Mouse (Mus musculus): Measurements from ENCODE around the gene Slamf1. TPM values are rescaled to one million over a fixed set of nuclear protein-coding genes. Genes with fewer than 3 reads are reported as not detected.

Slamf1 gene
- polyA plus RNA-seq, 1 experiment from 2014 or later = 0.16 TPM

GRCm38 (mm10) chr1:171816991-171817390, 50.1 kb downstream of the Slamf1 start:
- H3K36me3 ChIP-seq = no peaks in the 10 kb centered on the region
- H3K9ac ChIP-seq = no peak overlapping the region
- no peaks in the 10 kb centered on the region for H3K27me3 ChIP-seq
- ATAC-seq (ENCODE audit: low FRiP score, low read depth) = no peak
- no peak overlapping the region for H3K4me2 ChIP-seq
- no peak overlapping the region for H3K27ac ChIP-seq (replicated peaks)
- no peaks in the 10 kb centered on the region for H3K4me1 ChIP-seq (replicated peaks)
- no peak overlapping the region for H3K4me3 ChIP-seq
- no peaks in the 10 kb centered on the region for H3K9me3 ChIP-seq
- WGBS = 88% methylated on average over 4 of the region's 4 CpGs

GRCm38 (mm10) chr1:171821331-171821730, 54.4 kb downstream of the Slamf1 start:
- Histone ChIP-seq H3K36me3 (no peaks in the 10 kb centered on the region), H3K4me3 (no peak overlapping the region), H3K4me2 (no peak overlapping the region), H3K9me3 (no peaks in the 10 kb centered on the region), H3K4me1 (replicated peaks) (no peaks in the 10 kb centered on the region), H3K27me3 (no peaks in the 10 kb centered on the region), H3K27ac (replicated peaks) (no peak overlapping the region), H3K9ac (no peak overlapping the region)
- no peak for ATAC-seq (ENCODE audit: low FRiP score, low read depth)
- WGBS = 17% methylated on average over 1 of the region's 1 CpGs

GRCm38 (mm10) chr1:171825462-171825861, 58.5 kb downstream of the Slamf1 start:
- no peak for ATAC-seq (ENCODE audit: low FRiP score, low read depth)
- 34% methylated on average over 4 of the region's 4 CpGs for WGBS

GRCm38 (mm10) chr1:171826164-171826563, 59.2 kb downstream of the Slamf1 start:
- Histone ChIP-seq H3K4me3 (no peak overlapping the region), H3K36me3 (no peaks in the 10 kb centered on the region), H3K27me3 (no peaks in the 10 kb centered on the region), H3K4me1 (replicated peaks) (no peaks in the 10 kb centered on the region), H3K9ac (no peak overlapping the region), H3K4me2 (no peak overlapping the region), H3K9me3 (no peaks in the 10 kb centered on the region), H3K27ac (replicated peaks) (no peak overlapping the region)
- ATAC-seq (ENCODE audit: low FRiP score, low read depth) = no peak

More at GRCm38 (mm10) chr1:171825462-171825861, 58.5 kb downstream of the Slamf1 start:
- H3K4me2 ChIP-seq = no peak overlapping the region
- no peak overlapping the region for H3K4me3 ChIP-seq
- no peaks in the 10 kb centered on the region for H3K4me1 ChIP-seq (replicated peaks)
- no peak overlapping the region for H3K27ac ChIP-seq (replicated peaks)
- H3K9me3 ChIP-seq = no peaks in the 10 kb centered on the region
- H3K27me3 ChIP-seq = no peaks in the 10 kb centered on the region
- no peak overlapping the region for H3K9ac ChIP-seq
- H3K36me3 ChIP-seq = no peaks in the 10 kb centered on the region

- Histone ChIP-seq H3K9ac (no peak overlapping the region), H3K9me3 (no peaks in the 10 kb centered on the region), H3K36me3 (no peaks in the 10 kb centered on the region), H3K4me3 (no peak overlapping the region), H3K4me2 (no peak overlapping the region), H3K4me1 (replicated peaks) (no peaks in the 10 kb centered on the region), H3K27me3 (no peaks in the 10 kb centered on the region), H3K27ac (replicated peaks) (no peak overlapping the region)
- ATAC-seq (ENCODE audit: low FRiP score, low read depth) = no peak
These were observed 60.7 kb downstream of the Slamf1 start for GRCm38 (mm10) chr1:171827674-171828073.

GRCm38 (mm10) chr1:171839488-171839887, 72.6 kb downstream of the Slamf1 start, which contains the start of gene Cd84:
Gene Cd84, plus strand, starts transcription at chr1:171839697.
- no peaks in the 10 kb centered on the region for H3K27me3 ChIP-seq
- 95% methylated on average over 3 of the region's 3 CpGs for WGBS
- no peak within 1 kb of the TSS for H3K27ac ChIP-seq (replicated peaks)
- no peak within 1 kb of the TSS for H3K4me3 ChIP-seq
- no peaks in the 10 kb centered on the region for H3K36me3 ChIP-seq
- ATAC-seq (ENCODE audit: low FRiP score, low read depth) = no peak
- no peak within 1 kb of the TSS for H3K9ac ChIP-seq
- H3K4me1 ChIP-seq (replicated peaks) = no peaks in the 10 kb centered on the region
- H3K9me3 ChIP-seq = no peaks in the 10 kb centered on the region
- no peak within 1 kb of the TSS for H3K4me2 ChIP-seq

GRCm38 (mm10) chr1:171840450-171841023, 73.6 kb downstream of the Slamf1 start:
- Histone ChIP-seq H3K4me2 (no peak overlapping the region), H3K4me1 (replicated peaks) (no peaks in the 10 kb centered on the region), H3K27ac (replicated peaks) (no peak overlapping the region), H3K9ac (no peak overlapping the region), H3K4me3 (no peak overlapping the region), H3K36me3 (no peaks in the 10 kb centered on the region), H3K9me3 (no peaks in the 10 kb centered on the region), H3K27me3 (no peaks in the 10 kb centered on the region)
- no peak for ATAC-seq (ENCODE audit: low FRiP score, low read depth)
- 91% methylated on average over 4 of the region's 4 CpGs for WGBS

- Histone ChIP-seq H3K36me3 (no peaks in the 10 kb centered on the region), H3K27ac (replicated peaks) (no peak overlapping the region), H3K4me1 (replicated peaks) (no peaks in the 10 kb centered on the region), H3K9me3 (no peaks in the 10 kb centered on the region), H3K4me2 (no peak overlapping the region), H3K27me3 (no peaks in the 10 kb centered on the region), H3K9ac (no peak overlapping the region), H3K4me3 (no peak overlapping the region)
- 78% methylated on average over 5 of the region's 5 CpGs for WGBS
- no peak for ATAC-seq (ENCODE audit: low FRiP score, low read depth)
These were observed 78.3 kb downstream of the Slamf1 start for GRCm38 (mm10) chr1:171845035-171845754.

GRCm38 (mm10) chr1:171848201-171848600, 81.3 kb downstream of the Slamf1 start:
- no peaks in the 10 kb centered on the region for H3K27me3 ChIP-seq
- no peaks in the 10 kb centered on the region for H3K9me3 ChIP-seq
- H3K27ac ChIP-seq (replicated peaks) = no peak overlapping the region
- H3K4me1 ChIP-seq (replicated peaks) = no peaks in the 10 kb centered on the region
- H3K36me3 ChIP-seq = no peaks in the 10 kb centered on the region
- no peak for ATAC-seq (ENCODE audit: low FRiP score, low read depth)
- no peak overlapping the region for H3K9ac ChIP-seq
- H3K4me3 ChIP-seq = no peak overlapping the region
- no peak overlapping the region for H3K4me2 ChIP-seq

- no peaks in the 10 kb centered on the region for H3K27me3 ChIP-seq
- no peak overlapping the region for H3K4me2 ChIP-seq
- no peak overlapping the region for H3K9ac ChIP-seq
- WGBS = 93% methylated on average over 4 of the region's 4 CpGs
- no peaks in the 10 kb centered on the region for H3K4me1 ChIP-seq (replicated peaks)
- no peaks in the 10 kb centered on the region for H3K9me3 ChIP-seq
- no peak for ATAC-seq (ENCODE audit: low FRiP score, low read depth)
- H3K36me3 ChIP-seq = no peaks in the 10 kb centered on the region
- H3K4me3 ChIP-seq = no peak overlapping the region
- no peak overlapping the region for H3K27ac ChIP-seq (replicated peaks)
These were observed 81.8 kb downstream of the Slamf1 start for GRCm38 (mm10) chr1:171848757-171849156.

- no peak for ATAC-seq (ENCODE audit: low FRiP score, low read depth)
- WGBS = 91% methylated on average over 5 of the region's 5 CpGs
- Histone ChIP-seq H3K9me3 (no peaks in the 10 kb centered on the region), H3K4me2 (no peak overlapping the region), H3K36me3 (no peaks in the 10 kb centered on the region), H3K27me3 (no peaks in the 10 kb centered on the region), H3K4me1 (replicated peaks) (no peaks in the 10 kb centered on the region), H3K4me3 (no peak overlapping the region), H3K27ac (replicated peaks) (no peak overlapping the region), H3K9ac (no peak overlapping the region)
These were observed 82.5 kb downstream of the Slamf1 start for GRCm38 (mm10) chr1:171849454-171849853.

Data from hindbrain, embryonic 15.5 days (tissue).